Comparison of ENCODE assay signal across 12 mouse cellular contexts in genomic region chr17:84158461-84158795, GRCm38 (mm10). TPM values are rescaled to one million over a fixed set of nuclear protein-coding genes. Genes with fewer than 3 reads are reported as not detected.
DNase-seq lines count a peak whose midpoint lies in the region; TF ChIP-seq lines count a peak whose summit lies in the region.
"Had no signal": no experiment of that assay in that cellular context is flagged by ENCODE, and none has a peak within 500 bp of the region (broad histone marks: within the 10 kb centered on the region; RNA-seq: fewer than 3 reads in every experiment).

No protein-coding gene starts in this region.

- peak overlapping the region; percentile 91 for H3K27ac ChIP-seq in kidney, adult 2 months (ENCODE audit: insufficient read depth, low read depth, low read length)
- peak overlapping the region; percentile 100 for H3K27ac ChIP-seq in small intestine, adult 2 months (ENCODE audit: insufficient read depth, low read depth, low read length)
- H3K27ac ChIP-seq: hindbrain, embryonic 14.5 days; neural tube, embryonic 13.5 days had no signal

- no peak for DNase-seq in kidney, adult 2 months
- no peak for DNase-seq in kidney, adult 9 months
- DNase-seq in right cerebral cortex, postnatal 14 days, result peak; percentile 0
- DNase-seq in right cerebral cortex, adult 2 months (ENCODE audit: low spot score in 2 of 2), result no peak
- DNase-seq in kidney, postnatal 4 days, result peak; percentile 4 to 19
- DNase-seq in cerebellum, postnatal 36 days, result no peak
- DNase-seq in ovary, postnatal 14 days (ENCODE audit: low spot score), result no peak
- DNase-seq: cerebellum, adult 11-12 months had no signal

- TF ChIP-seq POLR2A in kidney, adult 2 months (IDR thresholded peaks at IDR 0.05; ENCODE audit: low read depth, low read length), result no peak
- no peak for TF ChIP-seq POLR2A in small intestine, adult 2 months (IDR thresholded peaks at IDR 0.05; ENCODE audit: low read depth, low read length)

- peaks cover 37% of the 10 kb centered on the region for H3K4me1 ChIP-seq in kidney, adult 2 months (ENCODE audit: control insufficient read depth, insufficient read depth, low read length)
- H3K4me1 ChIP-seq in small intestine, adult 2 months (ENCODE audit: control insufficient read depth, insufficient read depth, insufficient read length, low read length), result peaks cover 53% of the 10 kb centered on the region

- 59% methylated on average over 12 of the region's 12 CpGs for WGBS in kidney, adult 2 months
- 78% methylated on average over 12 of the region's 12 CpGs for WGBS in small intestine, adult 2 months

- no peaks in the 10 kb centered on the region for H3K27me3 ChIP-seq in kidney, adult 2 months (replicated peaks; ENCODE audit: control insufficient read depth, insufficient read depth, low read length)
- H3K27me3 ChIP-seq in small intestine, adult 2 months (ENCODE audit: control insufficient read depth, insufficient read depth, low read length), result no peaks in the 10 kb centered on the region

- no peak for TF ChIP-seq CTCF in kidney, adult 2 months (conservative IDR thresholded peaks at IDR 0.05; ENCODE audit: insufficient read depth, insufficient read length, low read depth, low read length)
- TF ChIP-seq CTCF in small intestine, adult 2 months (IDR thresholded peaks at IDR 0.05; ENCODE audit: extremely low read depth, insufficient read length, insufficient replicate concordance, low read depth, low read length), result no peak

- no peak overlapping the region for H3K4me3 ChIP-seq in kidney, adult 2 months (ENCODE audit: insufficient read depth, low read depth, low read length)
- H3K4me3 ChIP-seq in small intestine, adult 2 months (ENCODE audit: low read depth, low read length), result no peak overlapping the region
- H3K4me3 ChIP-seq: forebrain, embryonic 10.5 days; neural tube, embryonic 13.5 days had no signal

- no peaks in the 10 kb centered on the region for H3K36me3 ChIP-seq in kidney, adult 2 months (ENCODE audit: control insufficient read depth, insufficient read depth, low read length)
- no peaks in the 10 kb centered on the region for H3K36me3 ChIP-seq in small intestine, adult 2 months (ENCODE audit: control insufficient read depth, insufficient read depth, low read length)
- H3K36me3 ChIP-seq: forebrain, embryonic 10.5 days; neural tube, embryonic 13.5 days had no signal

RNA-seq across cellular contexts. Expression of gene Zfp36l2, which starts 29.3 kb away (rescaled TPM):
- 34.3 and 45.8 TPM in 2 replicates for polyA plus RNA-seq in kidney, adult 2 months (2012; rRNA removed)
- polyA plus RNA-seq in small intestine, adult 2 months (2012; rRNA removed), result 124 and 220 TPM in 2 replicates

Comparison
In these comparisons a context has a peak if more than half of its experiments do, and no peak if none do; other contexts are left out.
1. DNase-seq: peak in right cerebral cortex, postnatal 14 days (single experiment) and kidney, postnatal 4 days (2 of 2); none in kidney, adult 2 months (single experiment), kidney, adult 9 months (single experiment), right cerebral cortex, adult 2 months (0 of 2), cerebellum, postnatal 36 days (0 of 2) and ovary, postnatal 14 days (single experiment).